Mouse (Mus musculus) brain, adult 2 months (tissue): ENCODE results near the gene Hist1h2af.

Experiments
- DNase-seq: peaks from one replicate; pipeline ENCODE4 v3.0.0; 2011; ENCODE audit warnings: low read depth, low spot score

Hist1h2af gene

DNA sequence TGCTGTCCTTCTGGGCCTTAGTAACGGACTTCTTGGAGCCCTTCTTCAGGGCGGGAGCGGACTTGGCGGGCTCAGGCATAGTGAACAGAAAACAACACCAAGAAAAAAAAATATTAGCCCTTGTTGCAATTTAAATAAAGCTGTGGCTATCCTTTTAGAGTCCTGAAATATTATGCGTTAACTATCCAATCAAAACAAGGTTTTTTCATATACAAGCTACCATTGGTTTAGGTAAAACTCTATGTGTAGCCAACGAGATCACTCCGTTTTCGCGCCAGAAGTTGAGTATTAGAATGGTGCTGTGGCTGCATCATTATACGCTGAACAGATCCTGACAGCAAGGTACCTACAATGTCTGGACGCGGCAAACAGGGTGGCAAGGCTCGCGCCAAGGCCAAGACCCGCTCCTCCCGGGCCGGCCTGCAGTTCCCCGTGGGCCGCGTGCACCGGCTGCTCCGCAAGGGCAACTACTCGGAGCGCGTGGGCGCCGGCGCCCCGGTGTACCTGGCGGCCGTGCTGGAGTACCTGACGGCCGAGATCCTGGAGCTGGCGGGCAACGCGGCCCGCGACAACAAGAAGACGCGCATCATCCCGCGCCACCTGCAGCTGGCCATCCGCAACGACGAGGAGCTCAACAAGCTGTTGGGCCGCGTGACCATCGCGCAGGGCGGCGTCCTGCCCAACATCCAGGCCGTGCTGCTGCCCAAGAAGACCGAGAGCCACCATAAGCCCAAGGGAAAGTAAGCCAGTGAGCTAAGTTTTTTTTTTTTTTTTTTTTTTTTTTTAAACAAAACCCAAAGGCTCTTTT, at the start of gene Hist1h2af:
TSS of gene Hist1h2af (plus strand) at position 347 of the 808 bp plus-strand sequence.
- peak; percentile 95 for DNase-seq

DNA sequence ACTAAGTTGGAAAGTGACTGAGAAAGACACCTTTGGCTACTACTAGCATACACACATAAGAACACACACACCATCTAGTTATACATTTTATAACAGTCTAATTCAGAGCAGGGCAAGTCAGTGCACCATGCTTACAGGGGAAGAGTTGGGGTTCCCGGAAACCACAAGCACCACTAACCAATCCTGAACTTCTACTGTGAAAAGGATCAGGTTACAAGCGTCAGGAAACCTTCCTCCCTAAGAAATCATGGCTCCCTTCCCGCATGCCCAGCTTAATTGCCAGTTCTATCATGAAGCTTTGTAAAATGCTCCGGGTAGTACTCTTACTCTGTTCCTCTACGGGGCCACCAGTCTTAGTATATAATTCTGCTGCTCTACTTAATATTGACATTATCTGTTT, 48.4 kb upstream of the Hist1h2af start:
- DNase-seq = no peak

DNA sequence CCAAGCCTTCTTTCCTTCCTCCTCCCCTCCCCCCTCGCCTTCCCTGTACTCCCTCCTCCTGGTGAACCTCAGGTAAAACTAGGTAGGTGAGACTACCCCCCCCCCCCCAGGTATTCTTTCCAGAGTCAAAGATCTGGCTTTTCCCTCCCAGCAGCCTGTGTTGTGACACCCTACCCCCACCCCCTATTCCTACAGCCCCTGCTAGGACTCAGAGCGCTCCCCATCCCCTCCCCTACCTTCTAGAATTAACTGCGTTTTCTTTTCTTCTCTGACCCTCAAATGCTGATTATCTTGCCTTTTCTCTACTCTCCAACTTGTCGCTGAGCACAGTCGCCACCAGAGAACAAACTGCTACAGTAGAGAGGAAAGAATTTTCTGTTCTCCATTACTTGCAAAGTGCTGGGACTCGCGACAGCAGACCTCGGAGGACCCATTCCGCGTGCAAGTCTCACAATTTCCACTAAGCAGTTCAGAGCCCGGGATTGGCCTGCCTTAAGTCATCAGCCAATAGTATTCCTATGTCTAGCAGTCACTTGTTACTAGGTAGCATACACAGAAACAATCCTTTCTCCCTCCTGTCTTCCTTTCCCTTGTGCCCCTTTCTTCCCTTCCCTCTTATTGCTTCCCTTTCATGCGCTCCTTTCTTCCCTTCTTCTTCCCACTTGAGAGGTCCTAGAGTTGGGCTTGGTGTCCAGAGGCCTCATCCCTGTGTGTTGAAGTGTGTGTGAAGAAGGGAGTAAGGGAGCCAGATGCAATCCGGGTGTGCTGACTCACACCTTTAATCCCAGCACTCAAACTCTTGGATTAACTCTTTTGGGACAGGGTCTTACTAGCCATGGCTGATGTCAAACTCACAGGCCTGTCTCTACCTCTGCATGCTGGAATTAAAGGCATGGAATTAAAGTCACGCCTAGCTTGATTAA, 45.0 kb upstream of the Hist1h2af start, which contains the start of gene Btn2a2:
TSS of gene Btn2a2 (minus strand) at position 458 of the 923 bp plus-strand sequence.
- DNase-seq = peak; percentile 94

DNA sequence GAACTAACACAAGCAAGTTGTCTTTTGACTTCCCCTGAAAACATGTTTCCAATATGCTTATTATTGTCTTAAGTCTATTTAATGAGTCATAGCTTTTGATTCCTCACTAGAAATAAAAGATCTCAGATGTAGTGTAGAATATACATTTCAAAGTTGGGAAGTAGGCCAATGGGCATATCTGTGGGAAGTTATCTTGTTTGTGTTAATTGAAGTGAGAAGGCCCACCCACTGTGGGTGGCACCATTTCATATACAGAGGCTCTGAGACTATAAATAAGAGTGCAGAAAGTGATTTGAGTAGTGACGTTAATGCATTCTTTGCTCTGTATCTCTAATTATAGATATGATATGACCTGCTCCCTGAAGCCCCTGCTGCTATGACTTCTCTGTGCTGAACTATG, 42.8 kb upstream of the Hist1h2af start:
- peak; percentile 46 for DNase-seq

GRCm38 (mm10) chr13:23491263-23491662, 42.4 kb upstream of the Hist1h2af start:
- DNase-seq = no peak

GRCm38 (mm10) chr13:23491990-23492389, 41.7 kb upstream of the Hist1h2af start:
- no peak for DNase-seq

DNA sequence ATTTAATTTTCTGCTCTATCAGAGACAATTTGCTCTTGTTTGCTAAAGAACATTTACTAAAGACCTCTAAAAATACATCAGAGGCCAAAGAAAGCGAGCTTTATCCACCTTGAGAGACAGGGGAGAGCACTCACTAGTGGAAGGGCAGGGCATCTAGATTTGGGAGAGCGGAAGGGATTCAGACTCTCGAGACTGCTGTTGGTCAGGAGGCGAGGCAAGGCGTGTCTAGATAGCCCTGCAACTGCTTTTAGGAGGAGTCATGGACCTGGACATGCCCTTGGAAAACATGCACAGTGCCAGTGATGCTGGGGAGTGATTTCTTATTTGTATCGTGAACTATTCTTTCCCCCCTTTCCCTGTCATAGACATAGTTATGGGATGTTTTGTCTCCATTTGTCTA, 38.2 kb upstream of the Hist1h2af start:
- DNase-seq = no peak

DNA sequence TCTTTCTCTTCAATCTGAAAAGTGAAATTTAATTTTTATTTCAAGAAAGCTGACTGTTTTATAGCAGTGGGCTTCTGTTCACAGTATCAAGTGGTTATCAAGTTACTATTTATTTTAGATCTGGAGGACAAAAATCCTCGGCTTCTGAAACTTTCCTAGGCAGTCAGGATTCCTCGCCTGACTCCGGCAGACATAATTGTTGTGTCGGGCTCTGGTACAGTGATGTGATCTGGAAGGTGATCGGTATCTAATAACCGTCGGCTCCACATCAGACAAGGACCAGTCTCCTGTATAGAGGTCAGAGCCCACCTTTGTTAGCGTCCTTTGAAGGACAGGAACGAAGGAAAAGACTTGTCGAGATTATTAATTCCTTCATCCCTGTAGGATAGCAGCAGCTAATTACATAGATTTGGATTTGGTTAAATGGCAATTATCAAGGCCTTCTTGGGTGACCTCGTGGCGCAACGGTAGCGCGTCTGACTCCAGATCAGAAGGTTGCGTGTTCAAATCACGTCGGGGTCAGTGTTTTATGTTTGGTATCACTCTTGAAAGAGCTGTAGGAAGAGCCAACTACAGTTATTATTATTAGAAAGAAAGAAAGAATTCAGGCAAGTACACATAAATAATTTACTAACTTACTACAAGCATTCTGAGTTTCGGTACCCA, 35.9 kb upstream of the Hist1h2af start:
- DNase-seq = no peak

DNA sequence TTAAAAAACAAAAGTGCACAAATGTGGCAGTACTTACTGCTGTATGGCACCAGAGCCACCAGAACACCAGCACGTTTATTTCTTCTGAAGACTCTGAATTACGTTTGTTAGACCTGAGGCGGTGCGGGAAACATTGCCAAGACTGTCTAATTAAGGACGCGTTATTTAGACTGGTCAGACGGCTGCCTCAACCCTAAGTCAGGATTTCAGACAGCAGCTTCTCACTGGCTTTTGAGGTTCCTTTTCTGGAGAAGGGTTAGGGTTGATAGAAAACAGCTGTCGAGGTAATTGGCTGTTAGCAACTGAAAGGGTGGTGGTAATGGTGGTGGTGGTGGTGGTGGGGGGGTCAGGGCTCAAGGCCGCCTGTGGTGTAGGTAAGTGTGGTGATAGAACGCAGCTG, 35.1 kb upstream of the Hist1h2af start:
- no peak for DNase-seq

DNA sequence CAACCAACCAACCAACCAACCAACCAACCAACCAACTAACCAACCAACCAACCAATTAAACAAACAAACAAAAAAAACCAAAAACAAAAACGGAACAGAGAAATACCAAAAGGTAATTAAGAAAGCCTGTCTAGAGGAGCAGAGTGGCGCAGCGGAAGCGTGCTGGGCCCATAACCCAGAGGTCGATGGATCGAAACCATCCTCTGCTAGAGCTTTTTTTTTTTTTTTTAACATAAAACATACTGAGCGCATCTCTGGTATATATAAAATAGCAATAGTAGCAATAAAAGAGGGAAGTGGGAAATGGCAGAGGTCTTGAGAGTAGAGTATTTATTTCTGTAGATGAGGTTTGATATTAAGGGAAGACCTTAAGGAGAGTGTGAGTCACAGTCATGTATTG, 33.8 kb upstream of the Hist1h2af start:
- DNase-seq = no peak

- peak; percentile 54 for DNase-seq
Observed at GRCm38 (mm10) chr13:23500424-23501200, 33.1 kb upstream of the Hist1h2af start.

DNA sequence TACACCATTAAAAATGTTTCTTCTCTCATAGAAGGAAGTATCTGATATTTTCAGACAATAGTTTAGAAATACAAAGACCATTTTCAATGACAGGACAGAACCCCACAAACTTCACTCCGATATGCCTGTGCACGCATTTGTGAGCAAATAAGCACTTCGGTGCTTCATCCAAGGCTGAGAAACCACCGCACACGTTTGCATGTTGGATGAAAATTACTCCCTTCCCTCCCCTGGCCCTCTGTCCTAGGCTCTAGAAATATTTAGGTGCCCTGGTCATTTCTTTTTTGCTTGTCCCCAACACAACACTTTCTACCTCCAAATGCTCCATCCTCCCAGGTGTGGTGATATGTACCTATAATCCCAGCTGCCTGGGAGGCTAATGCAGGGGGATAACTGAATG, 32.2 kb upstream of the Hist1h2af start:
- no peak for DNase-seq

DNA sequence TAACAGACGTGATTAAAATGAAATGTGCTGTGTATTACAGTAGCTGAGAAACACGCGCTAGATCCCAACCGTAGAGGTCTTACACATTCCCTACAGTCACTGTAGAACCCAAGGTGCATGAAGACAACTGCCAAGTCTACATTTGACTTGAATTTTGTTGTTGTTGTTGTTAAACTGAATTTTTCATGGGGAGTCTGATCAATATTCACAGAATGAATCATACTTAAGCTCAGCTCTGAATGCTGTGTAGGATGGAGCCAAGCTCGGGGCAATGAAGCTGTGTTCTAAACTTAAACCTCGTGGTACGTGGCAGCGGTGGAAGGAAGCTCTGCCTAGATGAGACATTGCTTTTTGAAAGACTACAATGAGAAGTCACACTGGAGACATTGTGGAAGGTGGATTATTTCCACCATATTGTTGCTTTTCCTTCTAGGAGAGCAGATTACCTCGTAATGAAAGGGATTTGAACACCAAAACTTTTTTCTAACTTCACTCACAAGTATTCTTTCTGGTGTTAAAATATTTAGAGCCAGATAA, 31.6 kb upstream of the Hist1h2af start:
- peak; percentile 22 for DNase-seq

- no peak for DNase-seq
Observed at GRCm38 (mm10) chr13:23502916-23503315, 30.8 kb upstream of the Hist1h2af start.

DNA sequence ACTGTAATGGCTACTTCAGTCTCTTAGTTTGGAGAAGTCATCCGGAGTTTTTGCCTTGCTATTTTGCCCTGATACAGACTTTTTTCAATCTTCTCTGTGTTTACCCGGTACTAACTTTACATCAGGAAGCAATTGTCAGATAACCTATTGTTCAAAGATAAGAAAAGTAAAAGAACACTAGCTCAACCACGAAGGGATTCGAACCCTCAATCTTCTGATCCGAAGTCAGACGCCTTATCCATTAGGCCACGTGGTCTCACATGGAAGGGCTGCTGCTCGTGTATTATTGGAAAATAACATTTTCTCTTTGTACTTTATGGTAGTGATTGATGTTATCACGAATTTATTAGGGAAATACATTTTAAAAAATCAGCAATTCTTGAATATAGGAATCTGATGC, 29.9 kb upstream of the Hist1h2af start:
- peak; percentile 53 for DNase-seq

DNA sequence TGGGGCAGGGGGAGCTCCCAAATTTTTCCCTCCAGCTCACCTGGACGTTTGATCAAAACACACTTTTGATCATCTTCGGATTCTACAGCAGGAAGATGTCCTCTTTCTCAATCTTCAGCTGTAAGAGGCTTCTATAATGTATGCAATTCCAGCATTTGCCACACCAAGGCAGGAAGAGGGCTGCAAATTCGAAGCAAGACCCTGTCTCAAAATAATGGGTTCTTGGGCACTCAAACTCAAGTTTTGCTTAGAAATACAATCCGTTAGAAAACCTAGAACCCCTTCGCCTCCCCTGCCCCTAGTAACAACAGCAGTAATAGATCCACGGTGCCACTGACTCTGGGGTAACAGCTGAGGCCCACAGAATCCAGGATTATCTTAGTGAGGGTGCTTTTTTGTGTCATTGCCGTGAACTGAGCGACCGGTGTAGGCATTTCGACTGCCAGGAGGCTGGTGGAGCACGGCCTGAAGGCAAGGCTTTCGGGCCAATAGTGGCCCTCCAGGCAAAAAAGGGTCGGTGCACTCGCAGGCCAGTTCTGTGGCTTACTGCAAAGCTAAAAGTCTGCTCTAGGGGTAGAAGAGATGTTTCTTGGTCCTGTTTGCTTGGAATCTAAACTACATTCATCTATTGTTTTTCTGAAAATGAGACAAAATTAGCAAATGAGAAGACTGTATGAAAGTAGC, 27.9 kb upstream of the Hist1h2af start:
- DNase-seq = no peak

- DNase-seq = no peak
Observed at GRCm38 (mm10) chr13:23506351-23506750, 27.4 kb upstream of the Hist1h2af start.

DNA sequence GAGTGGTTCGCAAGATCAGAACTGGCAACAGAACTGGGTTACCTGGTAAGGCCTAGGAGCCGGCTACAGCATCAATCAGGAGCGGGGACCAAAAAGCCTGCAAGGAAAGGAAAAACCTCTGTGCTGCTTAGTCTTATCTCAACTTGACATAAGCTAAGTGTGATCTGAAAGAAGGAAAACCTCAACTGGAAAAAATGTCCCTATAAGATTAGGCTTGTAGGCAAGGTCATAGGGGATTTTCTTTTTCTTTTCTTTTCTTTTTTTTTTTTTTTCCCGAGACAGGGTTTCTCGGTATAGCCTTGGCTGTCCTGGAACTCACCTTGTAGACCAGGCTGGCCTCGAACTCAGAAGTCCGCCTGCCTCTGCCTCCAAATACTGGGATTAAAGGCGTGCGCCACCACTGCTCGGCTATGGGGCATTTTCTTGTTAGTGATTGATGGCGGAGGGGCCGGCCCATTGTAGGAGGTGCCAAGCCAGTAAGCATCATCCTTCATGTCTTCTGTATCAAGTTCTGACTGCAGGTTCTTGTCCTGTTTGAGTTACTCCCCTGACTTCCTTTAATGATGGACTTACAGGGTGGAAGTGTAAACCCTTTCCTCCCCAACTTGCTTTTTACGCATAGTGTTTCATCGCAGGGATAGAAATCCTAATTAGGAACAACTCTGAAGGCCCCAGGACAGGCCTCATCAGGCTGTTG, 26.7 kb upstream of the Hist1h2af start:
- no peak for DNase-seq

- DNase-seq = no peak
Observed at GRCm38 (mm10) chr13:23510127-23510526, 23.6 kb upstream of the Hist1h2af start.

DNA sequence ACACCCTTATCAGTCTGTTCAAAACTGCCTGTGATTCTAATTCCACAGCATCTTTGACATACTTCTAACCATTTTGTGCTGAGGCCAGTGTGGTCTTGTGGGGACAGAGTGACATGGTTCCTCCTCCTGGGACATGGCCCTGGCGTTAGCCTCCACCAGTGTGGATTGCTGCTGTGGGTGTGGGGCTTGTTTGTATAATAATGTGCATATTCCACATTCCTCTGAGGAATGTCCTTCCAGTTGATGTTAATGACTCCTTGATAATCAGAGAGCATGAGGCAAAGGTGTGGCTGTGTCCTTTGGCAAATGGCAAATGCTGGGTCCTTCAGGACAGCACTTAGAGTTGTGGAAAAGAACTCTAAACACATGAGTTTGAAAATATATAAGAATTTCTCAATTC, 20.2 kb upstream of the Hist1h2af start:
- DNase-seq = no peak
